Mouse (Mus musculus) cerebellum, adult 2 months (tissue): ENCODE data around the gene Dusp13.

Experiments used
- CTCF ChIP-seq: fragments of 200-500 bp; IDR thresholded peaks from 2 replicates; pipeline ENCODE4 v1.5.1; 2011; ENCODE audit warnings: low read depth, mild to moderate bottlenecking, control low read depth, low read length, moderate library complexity, borderline replicate concordance; ENCODE audit not compliant: insufficient read depth
- POLR2A ChIP-seq: fragments of 200-500 bp; IDR thresholded peaks from 2 replicates; pipeline ENCODE4 v1.6.1; 2011; ENCODE audit warnings: low read length, control low read depth, borderline replicate concordance; ENCODE audit not compliant: insufficient read depth

DNA sequence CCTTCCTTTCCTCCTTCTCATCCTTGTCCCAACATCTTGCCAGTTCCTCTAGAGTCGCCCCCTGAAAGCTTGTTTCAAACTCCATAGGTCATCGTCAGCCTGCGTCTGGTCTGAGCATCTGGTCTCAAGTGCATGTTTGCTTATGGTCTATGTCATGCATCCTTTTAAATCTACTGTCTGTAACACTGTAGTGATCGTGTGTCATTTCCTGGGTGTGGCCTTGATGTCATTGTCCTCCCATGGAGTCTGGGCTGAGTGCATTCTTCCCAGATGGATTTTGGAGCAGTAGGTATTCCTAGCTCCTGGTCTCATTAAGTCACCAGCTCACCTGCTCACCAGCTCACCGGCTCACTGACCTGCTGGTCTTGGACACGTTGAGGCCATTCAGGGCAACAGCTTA is 56.0 kb downstream of the Dusp13 start:
- no peak for TF ChIP-seq CTCF
- TF ChIP-seq POLR2A, result no peak
